18 mouse cellular contexts compared by ENCODE assay signal in the genomic region with DNA sequence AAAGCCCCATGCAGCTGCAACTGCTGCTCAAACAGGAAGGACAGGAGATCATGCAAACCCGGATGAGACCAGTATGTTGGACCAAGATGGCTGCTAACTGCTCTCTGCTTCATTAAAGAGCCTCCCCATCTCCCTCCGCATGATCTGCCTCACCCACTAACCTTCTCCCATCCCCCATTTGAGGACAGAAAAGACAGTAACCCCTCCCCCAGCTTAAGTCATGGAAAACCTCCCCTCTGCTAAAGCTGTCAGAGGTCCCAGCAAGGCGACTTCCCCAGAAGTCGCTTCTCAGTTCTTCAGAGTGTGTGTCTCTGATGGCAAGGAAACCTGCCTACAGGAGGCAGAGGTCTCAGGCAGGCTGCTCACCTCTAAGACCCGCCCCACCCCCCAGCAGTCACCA. TPM values are rescaled to one million over a fixed set of nuclear protein-coding genes. Genes with fewer than 3 reads are reported as not detected.
DNase-seq lines count a peak whose midpoint lies in the region; ATAC-seq and TF ChIP-seq lines count a peak whose summit lies in the region.
"Had no signal": no experiment of that assay in that cellular context is flagged by ENCODE, and none has a peak within 500 bp of the region (broad histone marks: within the 10 kb centered on the region; RNA-seq: fewer than 3 reads in every experiment).

No protein-coding gene starts in this region.

- peaks cover 9% of the 10 kb centered on the region in 2 experiments for H3K4me1 ChIP-seq in CH12.LX (ENCODE audit: control insufficient read depth in 1 of 2, insufficient read depth in 2 of 2)
- peaks cover 14% of the 10 kb centered on the region for H3K4me1 ChIP-seq in forebrain, embryonic 15.5 days
- peaks cover 16% of the 10 kb centered on the region for H3K4me1 ChIP-seq in midbrain, embryonic 12.5 days
- H3K4me1 ChIP-seq in kidney, embryonic 14.5 days (ENCODE audit: control insufficient read depth, insufficient read depth, low read length): no peaks in the 10 kb centered on the region
- H3K4me1 ChIP-seq in lung, adult 2 months (ENCODE audit: control insufficient read depth, insufficient read depth, low read length): no peaks in the 10 kb centered on the region

- peaks cover 17% of the 10 kb centered on the region for H3K9me3 ChIP-seq in CH12.LX (replicated peaks; ENCODE audit: low read length)
- no peaks in the 10 kb centered on the region for H3K9me3 ChIP-seq in forebrain, embryonic 15.5 days
- no peaks in the 10 kb centered on the region for H3K9me3 ChIP-seq in midbrain, embryonic 12.5 days
- no peaks in the 10 kb centered on the region for H3K9me3 ChIP-seq in kidney, embryonic 14.5 days (ENCODE audit: control insufficient read depth, low read length)
- H3K9me3 ChIP-seq: heart, embryonic 12.5 days had no signal

- H3K4me3 ChIP-seq in CH12.LX (replicated peaks in 1 of 3; ENCODE audit: low read depth in 2 of 3, low read length in 2 of 3, poor library complexity in 1 of 3): no peak overlapping the region
- H3K4me3 ChIP-seq in forebrain, embryonic 15.5 days: no peak overlapping the region
- H3K4me3 ChIP-seq in midbrain, embryonic 12.5 days: no peak overlapping the region
- no peak overlapping the region for H3K4me3 ChIP-seq in kidney, embryonic 14.5 days (ENCODE audit: low read length)
- H3K4me3 ChIP-seq in lung, adult 2 months (replicated peaks; ENCODE audit: extremely low read depth, low read depth, low read length): no peak overlapping the region
- H3K4me3 ChIP-seq: heart, embryonic 12.5 days; megakaryocyte, embryonic 14.5 days had no signal

- dilution Hi-C loops in CH12.LX (cut with MboI; ENCODE audit: extremely low pct_ligation_motif_present, extremely low pct_unique_long_range_greater_than_20kb, low sequenced_read_pairs): no loop called here

- ATAC-seq in forebrain, embryonic 15.5 days (replicated peaks): no peak
- no peak for ATAC-seq in midbrain, embryonic 12.5 days (ENCODE audit: low FRiP score, low read depth)
- ATAC-seq in kidney, embryonic 14.5 days (ENCODE audit: low FRiP score, low TSS enrichment): no peak
- ATAC-seq: lung, postnatal 0 days; Patski had no signal

- H3K4me2 ChIP-seq in CH12.LX (ENCODE audit: insufficient read depth, low read depth, poor library complexity, severe bottlenecking): no peak overlapping the region
- H3K4me2 ChIP-seq in forebrain, embryonic 15.5 days (replicated peaks): no peak overlapping the region
- no peak overlapping the region for H3K4me2 ChIP-seq in midbrain, embryonic 12.5 days (replicated peaks)
- H3K4me2 ChIP-seq in kidney, embryonic 14.5 days (replicated peaks; ENCODE audit: low read depth, low read length): no peak overlapping the region
- H3K4me2 ChIP-seq: heart, embryonic 12.5 days; liver, embryonic 11.5 days had no signal

- no peak for TF ChIP-seq POLR2A in CH12.LX (IDR thresholded peaks at IDR 0.05; ENCODE audit: low read depth, low read length)
- TF ChIP-seq POLR2A in lung, adult 2 months (IDR thresholded peaks at IDR 0.05; ENCODE audit: borderline replicate concordance, extremely low read depth, low read depth, low read length): no peak

- no peak overlapping the region for H3K9ac ChIP-seq in CH12.LX (ENCODE audit: insufficient read depth, low read depth)
- H3K9ac ChIP-seq in forebrain, embryonic 15.5 days (replicated peaks): no peak overlapping the region
- no peak overlapping the region for H3K9ac ChIP-seq in midbrain, embryonic 12.5 days (replicated peaks)
- H3K9ac ChIP-seq in kidney, embryonic 14.5 days (ENCODE audit: low read depth, low read length): no peak overlapping the region
- H3K9ac ChIP-seq: heart, embryonic 12.5 days had no signal

- TF ChIP-seq EP300 in CH12.LX (IDR thresholded peaks at IDR 0.05; ENCODE audit: low read length): no peak

- DNase-seq in cerebellum, adult 9-11 months: peak; percentile 32
- no peak for DNase-seq in cerebellum, adult 11-12 months
- peak; percentile 12 for DNase-seq in CH12.LX (ENCODE audit: extremely low read depth)
- no peak for DNase-seq in ovary, postnatal 14 days (ENCODE audit: low spot score)
- no peak for DNase-seq in lung, adult 2 months
- DNase-seq: adrenal gland, adult 8-10 months; heart, postnatal 4 days; kidney, adult 11 months; kidney, postnatal 25 days; thymus, postnatal 36 days had no signal

- H3K27me3 ChIP-seq in CH12.LX (replicated peaks): peaks cover 41% of the 10 kb centered on the region
- H3K27me3 ChIP-seq in forebrain, embryonic 15.5 days: no peaks in the 10 kb centered on the region
- no peaks in the 10 kb centered on the region for H3K27me3 ChIP-seq in midbrain, embryonic 12.5 days
- no peaks in the 10 kb centered on the region for H3K27me3 ChIP-seq in kidney, embryonic 14.5 days (ENCODE audit: control insufficient read depth, insufficient read depth, low read length)
- H3K27me3 ChIP-seq: Patski had no signal

- no peak overlapping the region for H3K27ac ChIP-seq in CH12.LX (ENCODE audit: insufficient read depth, low read depth)
- H3K27ac ChIP-seq in forebrain, embryonic 15.5 days (replicated peaks): peak overlapping the region; percentile 89
- H3K27ac ChIP-seq in midbrain, embryonic 12.5 days (replicated peaks): peak overlapping the region; percentile 63; the same call in 1 of the 2 replicates
- no peak overlapping the region for H3K27ac ChIP-seq in kidney, embryonic 14.5 days (ENCODE audit: low read depth, low read length)

- no peak for TF ChIP-seq RAD21 in CH12.LX (IDR thresholded peaks at IDR 0.05; ENCODE audit: low read depth, low read length)

- in situ Hi-C loops in CH12.LX (cut with MboI; ENCODE audit: low pct_ligation_motif_present, low pct_unique_long_range_greater_than_20kb, low sequenced_read_pairs): loop anchor here (5.0 to 10.0 kb wide), 2 partner anchors 86 to 144 kb away; a partner anchor contains a TSS

- no peaks in the 10 kb centered on the region for H3K79me2 ChIP-seq in CH12.LX (replicated peaks; ENCODE audit: control insufficient read depth, extremely low read depth, insufficient read depth, poor library complexity, severe bottlenecking)

- 41% methylated on average over 5 of the region's 5 CpGs for WGBS in forebrain, embryonic 15.5 days
- 37% methylated on average over 5 of the region's 5 CpGs for WGBS in midbrain, embryonic 12.5 days
- WGBS in kidney, embryonic 14.5 days: 49% methylated on average over 5 of the region's 5 CpGs
- 39% methylated on average over 5 of the region's 5 CpGs for WGBS in lung, adult 2 months

- H3K36me3 ChIP-seq in CH12.LX (replicated peaks in 1 of 2; ENCODE audit: control insufficient read depth in 1 of 2, insufficient read depth in 1 of 2, low read length in 1 of 2): no peaks in the 10 kb centered on the region
- no peaks in the 10 kb centered on the region for H3K36me3 ChIP-seq in forebrain, embryonic 15.5 days
- H3K36me3 ChIP-seq in midbrain, embryonic 12.5 days: no peaks in the 10 kb centered on the region
- no peaks in the 10 kb centered on the region for H3K36me3 ChIP-seq in kidney, embryonic 14.5 days (ENCODE audit: control insufficient read depth, insufficient read depth, low read length)
- H3K36me3 ChIP-seq: heart, embryonic 12.5 days had no signal

- no peak for TF ChIP-seq CTCF in CH12.LX (conservative IDR thresholded peaks at IDR 0.05 in 1 of 2, IDR thresholded peaks at IDR 0.05 in 1 of 2; ENCODE audit: low read depth in 2 of 2, low read length in 2 of 2)
- TF ChIP-seq CTCF in lung, adult 2 months (IDR thresholded peaks at IDR 0.05; ENCODE audit: insufficient read depth, low read length): no peak

TF ChIP-seq in CH12.LX, 34 proteins besides CTCF, POLR2A, EP300 and RAD21 (continues in another document):
- TF ChIP-seq E2F4 (IDR thresholded peaks at IDR 0.05; ENCODE audit: insufficient replicate concordance, low read depth, low read length) (no peak), MAX (IDR thresholded peaks at IDR 0.05; ENCODE audit: low read length) (no peak), NRF1 (IDR thresholded peaks at IDR 0.05; ENCODE audit: low read depth, low read length) (no peak), NELFE (IDR thresholded peaks at IDR 0.05; ENCODE audit: low read depth, low read length) (no peak), TBP (conservative IDR thresholded peaks at IDR 0.05; ENCODE audit: low read depth, low read length) (no peak), USF1 (IDR thresholded peaks at IDR 0.05; ENCODE audit: low read depth, low read length) (no peak), ZKSCAN1 (IDR thresholded peaks at IDR 0.05; ENCODE audit: borderline replicate concordance, low read depth, low read length) (no peak), GABPA (IDR thresholded peaks at IDR 0.05; ENCODE audit: insufficient replicate concordance, low read depth, low read length) (no peak), BHLHE40 (IDR thresholded peaks at IDR 0.05; ENCODE audit: low read depth, low read length) (no peak), SMC3 (IDR thresholded peaks at IDR 0.05; ENCODE audit: low read depth, low read length) (no peak), ZNF384 (IDR thresholded peaks at IDR 0.05; ENCODE audit: low read depth, low read length) (no peak), JUN (IDR thresholded peaks at IDR 0.05; ENCODE audit: insufficient read depth, low read depth, low read length) (no peak), ZC3H11A (IDR thresholded peaks at IDR 0.05; ENCODE audit: low read depth, low read length) (no peak), JUND (conservative IDR thresholded peaks at IDR 0.05; ENCODE audit: low read depth, low read length) (no peak), ELF1 (IDR thresholded peaks at IDR 0.05; ENCODE audit: low read depth, low read length) (no peak), HCFC1 (IDR thresholded peaks at IDR 0.05; ENCODE audit: low read depth, low read length) (no peak), IRF4 (IDR thresholded peaks at IDR 0.05; ENCODE audit: low read depth, low read length) (no peak), MAZ (IDR thresholded peaks at IDR 0.05; ENCODE audit: low read depth, low read length) (no peak)

RNA-seq across cellular contexts. Expression of a gene that starts 35.8 kb away (rescaled TPM):
- total RNA-seq in CH12.LX (2012; rRNA removed) (not detected in 2 replicates), CH12.LX (2014; rRNA removed) (not detected in 2 replicates)
- not detected in 2 replicates for polyA plus RNA-seq in CH12.LX (2012; ENCODE audit: insufficient read length, low read depth)
- 36.7 and 39.2 TPM in 2 replicates for polyA plus RNA-seq in forebrain, embryonic 15.5 days (2015; fragmentation: Nextera tagmentation; extraction: Ambion mirVana)
- 27.7 TPM in 2 replicates for polyA plus RNA-seq in midbrain, embryonic 12.5 days (2016; fragmentation: Nextera tagmentation; extraction: Ambion mirVana)
- polyA plus RNA-seq in kidney, embryonic 14.5 days (2014; fragmentation: Nextera tagmentation; extraction: Ambion mirVana): 19.3 and 26.9 TPM in 2 replicates
- 40.8 and 50.9 TPM in 2 replicates for polyA plus RNA-seq in lung, adult 2 months (2012; rRNA removed)

RNA-seq across cellular contexts. Expression of a gene that starts 40.9 kb away (rescaled TPM):
- total RNA-seq in CH12.LX (2012; rRNA removed) (0.17 and 0.21 TPM in 2 replicates), CH12.LX (2014; rRNA removed) (not detected in 2 replicates)
- polyA plus RNA-seq in CH12.LX (2012; ENCODE audit: insufficient read length, low read depth): 0.21 and 0.31 TPM in 2 replicates
- 79.9 and 82.5 TPM in 2 replicates for polyA plus RNA-seq in forebrain, embryonic 15.5 days (2015; fragmentation: Nextera tagmentation; extraction: Ambion mirVana)
- 35.8 and 39.1 TPM in 2 replicates for polyA plus RNA-seq in midbrain, embryonic 12.5 days (2016; fragmentation: Nextera tagmentation; extraction: Ambion mirVana)
- polyA plus RNA-seq in kidney, embryonic 14.5 days (2014; fragmentation: Nextera tagmentation; extraction: Ambion mirVana): 0.30 and 0.46 TPM in 2 replicates
- polyA plus RNA-seq in lung, adult 2 months (2012; rRNA removed): 0.06 and 0.10 TPM in 2 replicates

Comparison
In these comparisons a context has a peak if more than half of its experiments do, and no peak if none do; other contexts are left out.
1. DNase-seq: peak in cerebellum, adult 9-11 months (single experiment) and CH12.LX (single experiment); none in cerebellum, adult 11-12 months (single experiment), ovary, postnatal 14 days (single experiment) and lung, adult 2 months (single experiment).
2. H3K27ac ChIP-seq: peak in forebrain, embryonic 15.5 days (single experiment) and midbrain, embryonic 12.5 days (single experiment); none in CH12.LX (single experiment) and kidney, embryonic 14.5 days (single experiment).
3. RNA of a gene that starts 35.8 kb away (polyA plus RNA-seq): 40.8 to 50.9 TPM in lung, adult 2 months, 36.7 to 39.2 TPM in forebrain, embryonic 15.5 days, 27.7 TPM in midbrain, embryonic 12.5 days and 19.3 to 26.9 TPM in kidney, embryonic 14.5 days; not detected in CH12.LX; every median in the first group is over 10 times any median in the second.
4. RNA of a gene that starts 40.9 kb away (polyA plus RNA-seq): 79.9 to 82.5 TPM in forebrain, embryonic 15.5 days and 35.8 to 39.1 TPM in midbrain, embryonic 12.5 days; 0.30 to 0.46 TPM in kidney, embryonic 14.5 days, 0.21 to 0.31 TPM in CH12.LX and 0.06 to 0.10 TPM in lung, adult 2 months; every median in the first group is over 10 times any median in the second.